Mouse (Mus musculus): Measurements from ENCODE around the gene Esf1. TPM values are rescaled to one million over a fixed set of nuclear protein-coding genes. Genes with fewer than 3 reads are reported as not detected.
"Not testable (repeated sequence)": the region's sequence is repeated elsewhere in the genome, so short reads cannot be mapped to it uniquely, and the experiment has no call there.

The Esf1 gene
- polyA plus RNA-seq, 1 experiment from 2014 or later, result 34.1 TPM

DNA sequence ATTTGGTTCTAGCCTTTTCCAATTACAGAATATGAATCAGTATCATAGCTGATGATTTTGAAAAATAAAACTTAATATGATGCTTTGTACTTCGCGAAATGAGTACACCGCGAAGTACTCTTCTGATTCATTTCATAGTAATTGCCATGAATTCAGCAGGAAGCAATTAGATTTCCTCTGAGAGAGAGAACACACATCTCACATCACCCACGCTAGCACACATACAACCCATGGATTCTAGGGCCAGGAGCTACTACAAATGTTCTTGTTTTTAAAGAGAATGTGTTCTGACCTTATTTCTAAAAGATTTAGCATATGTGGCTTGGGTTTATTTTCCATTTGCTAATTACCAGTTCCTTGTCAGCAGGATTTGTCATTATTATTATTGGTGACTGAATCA, 76.9 kb downstream of the Esf1 start:
- Histone ChIP-seq H3K27me3 (no peaks in the 10 kb centered on the region), H3K4me1 (replicated peaks) (no peaks in the 10 kb centered on the region), H3K4me2 (no peak overlapping the region), H3K4me3 (replicated peaks) (no peak overlapping the region), H3K9ac (replicated peaks) (no peak overlapping the region), H3K9me3 (no peaks in the 10 kb centered on the region), H3K27ac (no peak overlapping the region), H3K36me3 (no peaks in the 10 kb centered on the region)
- no peak for ATAC-seq (ENCODE audit: insufficient number of reproducible peaks, insufficient read depth, low FRiP score, low TSS enrichment, low read depth)
- WGBS, result 90% methylated on average over 5 of the region's 5 CpGs

DNA sequence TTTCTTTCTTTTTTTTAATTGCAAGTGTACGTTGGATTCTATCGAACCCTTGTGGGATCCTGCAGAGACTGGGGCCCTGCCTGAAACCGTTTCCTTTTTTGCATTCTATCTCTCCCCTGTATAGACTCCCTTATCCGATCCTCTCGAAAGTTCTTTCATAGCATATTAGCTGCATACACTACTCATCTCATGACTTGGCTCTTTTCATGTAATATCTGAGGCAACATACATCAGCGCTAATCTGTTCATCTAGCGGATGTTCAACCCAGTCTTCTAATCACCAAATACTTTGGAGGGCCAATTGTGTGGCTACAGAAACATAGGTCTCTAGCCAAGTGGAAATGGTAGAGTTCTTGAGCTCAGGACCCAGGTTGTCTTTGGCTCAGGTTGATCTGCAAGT, 86.1 kb downstream of the Esf1 start:
- Histone ChIP-seq H3K27ac (no peak overlapping the region), H3K9ac (replicated peaks) (no peak overlapping the region), H3K4me3 (replicated peaks) (no peak overlapping the region), H3K4me1 (replicated peaks) (no peaks in the 10 kb centered on the region), H3K36me3 (no peaks in the 10 kb centered on the region), H3K9me3 (no peaks in the 10 kb centered on the region), H3K4me2 (no peak overlapping the region), H3K27me3 (no peaks in the 10 kb centered on the region)
- 94% methylated on average over 7 of the region's 7 CpGs for WGBS
- no peak for ATAC-seq (ENCODE audit: insufficient number of reproducible peaks, insufficient read depth, low FRiP score, low TSS enrichment, low read depth)

DNA sequence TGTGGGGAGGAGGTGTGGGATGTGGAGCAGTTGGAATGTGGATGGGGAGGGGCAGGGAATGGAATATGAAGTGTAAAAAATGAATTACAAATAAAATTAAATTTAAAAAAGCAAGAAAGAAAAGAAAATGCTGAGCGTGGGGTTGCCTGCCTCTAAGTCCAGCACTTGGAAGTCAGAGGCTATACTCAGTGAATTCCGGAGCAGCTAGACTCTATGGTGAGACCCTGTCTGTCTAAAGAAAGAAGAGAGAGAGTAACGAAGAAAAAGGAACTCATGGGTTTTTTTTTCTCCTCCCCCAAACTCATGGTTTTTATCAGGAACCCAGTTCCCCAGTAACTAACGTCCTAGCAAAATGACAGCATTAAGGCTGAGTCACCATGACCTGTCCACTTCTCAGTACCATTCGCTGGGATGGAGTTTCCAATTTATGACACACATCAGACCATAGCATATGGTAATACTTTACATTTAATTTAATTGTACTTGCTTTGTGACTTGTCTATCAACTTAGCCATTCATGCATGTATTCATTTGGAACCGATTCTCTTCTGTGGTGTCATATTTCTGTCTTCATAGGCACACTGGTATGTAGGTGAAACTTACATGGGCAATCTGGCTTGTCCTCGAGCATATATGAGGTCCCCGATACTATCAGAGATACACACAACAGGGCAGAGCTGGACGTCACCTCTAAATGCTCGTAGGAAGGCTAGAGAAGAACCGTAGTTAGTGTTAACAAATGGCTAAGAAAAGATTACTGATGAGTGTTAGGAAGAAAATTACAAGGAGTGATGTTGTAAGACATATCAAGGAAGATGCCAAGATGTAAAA, 89.4 kb downstream of the Esf1 start:
- Histone ChIP-seq H3K4me2 (no peak overlapping the region), H3K9ac (replicated peaks) (no peak overlapping the region), H3K4me1 (replicated peaks) (no peaks in the 10 kb centered on the region; the same call in 1 of the 2 replicates), H3K9me3 (no peaks in the 10 kb centered on the region), H3K27me3 (no peaks in the 10 kb centered on the region), H3K27ac (no peak overlapping the region), H3K4me3 (replicated peaks) (no peak overlapping the region), H3K36me3 (no peaks in the 10 kb centered on the region)
- 86% methylated on average over 11 of the region's 11 CpGs for WGBS
- ATAC-seq (ENCODE audit: insufficient number of reproducible peaks, insufficient read depth, low FRiP score, low TSS enrichment, low read depth), result no peak

GRCm38 (mm10) chr2:140079284-140079683, 91.1 kb downstream of the Esf1 start:
- not testable (repeated sequence) for H3K4me1 ChIP-seq (replicated peaks); H3K9ac ChIP-seq (replicated peaks); ATAC-seq (ENCODE audit: insufficient number of reproducible peaks, insufficient read depth, low FRiP score, low TSS enrichment, low read depth); H3K4me3 ChIP-seq (replicated peaks); H3K27me3 ChIP-seq; H3K27ac ChIP-seq; H3K36me3 ChIP-seq; H3K9me3 ChIP-seq; H3K4me2 ChIP-seq

- Histone ChIP-seq H3K9me3 (no peaks in the 10 kb centered on the region), H3K4me2 (no peak overlapping the region), H3K27me3 (no peaks in the 10 kb centered on the region), H3K4me1 (replicated peaks) (no peaks in the 10 kb centered on the region; the same call in 1 of the 2 replicates), H3K9ac (replicated peaks) (no peak overlapping the region), H3K27ac (no peak overlapping the region), H3K36me3 (no peaks in the 10 kb centered on the region), H3K4me3 (replicated peaks) (no peak overlapping the region)
- ATAC-seq (ENCODE audit: insufficient number of reproducible peaks, insufficient read depth, low FRiP score, low TSS enrichment, low read depth), result no peak
- 66% methylated on average over 6 of the region's 6 CpGs for WGBS
Measured at GRCm38 (mm10) chr2:140078600-140079280, 91.6 kb downstream of the Esf1 start.

- H3K9ac ChIP-seq (replicated peaks), result no peak overlapping the region
Measured at GRCm38 (mm10) chr2:140077476-140077875, 92.9 kb downstream of the Esf1 start.

GRCm38 (mm10) chr2:140075150-140075549, 95.2 kb downstream of the Esf1 start:
- ATAC-seq (ENCODE audit: insufficient number of reproducible peaks, insufficient read depth, low FRiP score, low TSS enrichment, low read depth), result no peak
- Histone ChIP-seq H3K4me3 (replicated peaks) (no peak overlapping the region), H3K27ac (no peak overlapping the region), H3K36me3 (no peaks in the 10 kb centered on the region), H3K27me3 (no peaks in the 10 kb centered on the region), H3K9me3 (no peaks in the 10 kb centered on the region), H3K4me2 (no peak overlapping the region), H3K9ac (replicated peaks) (no peak overlapping the region), H3K4me1 (replicated peaks) (no peaks in the 10 kb centered on the region; the same call in 1 of the 2 replicates)
- 85% methylated on average over 3 of the region's 3 CpGs for WGBS

More at GRCm38 (mm10) chr2:140077476-140077875, 92.9 kb downstream of the Esf1 start:
- Histone ChIP-seq H3K36me3 (no peaks in the 10 kb centered on the region), H3K27ac (no peak overlapping the region), H3K4me3 (replicated peaks) (no peak overlapping the region), H3K4me2 (no peak overlapping the region), H3K9me3 (no peaks in the 10 kb centered on the region), H3K27me3 (no peaks in the 10 kb centered on the region), H3K4me1 (replicated peaks) (no peaks in the 10 kb centered on the region; the same call in 1 of the 2 replicates)
- 36% methylated on average over 1 of the region's 1 CpGs for WGBS
- no peak for ATAC-seq (ENCODE audit: insufficient number of reproducible peaks, insufficient read depth, low FRiP score, low TSS enrichment, low read depth)

Other genes starting within 250 kb of the Esf1 start
- 21.1 and 21.6 TPM in 2 replicates for gene Tasp1, start 103.8 kb downstream of the Esf1 start, polyA plus RNA-seq (2016; fragmentation: Nextera tagmentation; extraction: Ambion mirVana)
- gene Gm17374, start 18.5 kb downstream of the Esf1 start, polyA plus RNA-seq (2016; fragmentation: Nextera tagmentation; extraction: Ambion mirVana), result not detected in 2 replicates
- 32.0 and 32.4 TPM in 2 replicates for gene Ndufaf5, start 85 bp upstream of the Esf1 start, polyA plus RNA-seq (2016; fragmentation: Nextera tagmentation; extraction: Ambion mirVana)
- not detected in 2 replicates for gene Sel1l2, start 219.1 kb upstream of the Esf1 start, polyA plus RNA-seq (2016; fragmentation: Nextera tagmentation; extraction: Ambion mirVana)
- 36.8 and 37.2 TPM in 2 replicates for gene Macrod2, start 224.7 kb upstream of the Esf1 start, polyA plus RNA-seq (2016; fragmentation: Nextera tagmentation; extraction: Ambion mirVana)

Data from limb, embryonic 12.5 days (tissue).